10 mouse cellular contexts compared by ENCODE assay signal in genomic region chr3:96413581-96414125, GRCm38 (mm10). TPM values are rescaled to one million over a fixed set of nuclear protein-coding genes. Genes with fewer than 3 reads are reported as not detected.
DNase-seq lines count a peak whose midpoint lies in the region; ATAC-seq lines count a peak whose summit lies in the region.
"Had no signal": no experiment of that assay in that cellular context is flagged by ENCODE, and none has a peak within 500 bp of the region (broad histone marks: within the 10 kb centered on the region; RNA-seq: fewer than 3 reads in every experiment).

No protein-coding gene starts in this region.

- H3K4me1 ChIP-seq in neural tube, embryonic 11.5 days (ENCODE audit: control insufficient read depth, insufficient read depth, low read length): peaks cover 2% of the 10 kb centered on the region; the same call in 1 of the 2 replicates
- peaks cover 8% of the 10 kb centered on the region; the same call in 1 of the 2 replicates for H3K4me1 ChIP-seq in embryonic facial prominence, embryonic 15.5 days
- no peaks in the 10 kb centered on the region; the same call in 1 of the 2 replicates for H3K4me1 ChIP-seq in limb, embryonic 11.5 days (ENCODE audit: control insufficient read depth, insufficient read depth, low read length)
- no peaks in the 10 kb centered on the region for H3K4me1 ChIP-seq in stomach, embryonic 14.5 days (ENCODE audit: control insufficient read depth, insufficient read depth, low read length)

- H3K4me2 ChIP-seq in neural tube, embryonic 11.5 days (ENCODE audit: low read depth): peak overlapping the region; percentile 66
- H3K4me2 ChIP-seq in embryonic facial prominence, embryonic 15.5 days (replicated peaks): peak overlapping the region; percentile 79
- peak overlapping the region; percentile 59; the same call in 1 of the 2 replicates for H3K4me2 ChIP-seq in limb, embryonic 11.5 days (ENCODE audit: low read depth, severe bottlenecking)
- peak overlapping the region; percentile 82 for H3K4me2 ChIP-seq in stomach, embryonic 14.5 days (replicated peaks; ENCODE audit: low read depth, low read length)

- DNase-seq in neural tube, embryonic 11.5 days (ENCODE audit: low spot score): no peak
- DNase-seq in neural tube, embryonic 10.5 days (ENCODE audit: extremely low spot score, low spot score): no peak
- DNase-seq in limb, embryonic 11.5 days (ENCODE audit: low spot score): no peak
- DNase-seq in adrenal gland, postnatal 25 days: no peak
- no peak for DNase-seq in right cerebral cortex, adult 18-20 months
- DNase-seq: heart, postnatal 14 days had no signal

- no peaks in the 10 kb centered on the region for H3K9me3 ChIP-seq in neural tube, embryonic 11.5 days (ENCODE audit: control insufficient read depth, low read length)
- H3K9me3 ChIP-seq in embryonic facial prominence, embryonic 15.5 days (replicated peaks): no peaks in the 10 kb centered on the region
- H3K9me3 ChIP-seq in limb, embryonic 11.5 days (ENCODE audit: control insufficient read depth, low read length): no peaks in the 10 kb centered on the region
- no peaks in the 10 kb centered on the region for H3K9me3 ChIP-seq in stomach, embryonic 14.5 days (ENCODE audit: control insufficient read depth, low read depth, low read length)

- peak overlapping the region; percentile 69 for H3K4me3 ChIP-seq in neural tube, embryonic 11.5 days (ENCODE audit: low read depth, low read length)
- H3K4me3 ChIP-seq in embryonic facial prominence, embryonic 15.5 days (replicated peaks): peak overlapping the region; percentile 65
- H3K4me3 ChIP-seq in limb, embryonic 11.5 days (ENCODE audit: low read depth, low read length): peak overlapping the region; percentile 63
- H3K4me3 ChIP-seq in stomach, embryonic 14.5 days (ENCODE audit: low read depth, low read length): peak overlapping the region; percentile 65

- no peak overlapping the region for H3K27ac ChIP-seq in neural tube, embryonic 11.5 days (ENCODE audit: low read depth, low read length)
- H3K27ac ChIP-seq in embryonic facial prominence, embryonic 15.5 days (replicated peaks): no peak overlapping the region
- H3K27ac ChIP-seq in limb, embryonic 11.5 days (replicated peaks; ENCODE audit: low read depth, low read length): no peak overlapping the region
- H3K27ac ChIP-seq in stomach, embryonic 14.5 days (ENCODE audit: low read length): no peak overlapping the region

- no peaks in the 10 kb centered on the region for H3K36me3 ChIP-seq in neural tube, embryonic 11.5 days (ENCODE audit: control insufficient read depth, insufficient read depth, low read length)
- H3K36me3 ChIP-seq in embryonic facial prominence, embryonic 15.5 days: no peaks in the 10 kb centered on the region
- no peaks in the 10 kb centered on the region for H3K36me3 ChIP-seq in limb, embryonic 11.5 days (ENCODE audit: control insufficient read depth, insufficient read depth, low read length)
- no peaks in the 10 kb centered on the region for H3K36me3 ChIP-seq in stomach, embryonic 14.5 days (ENCODE audit: control insufficient read depth, insufficient read depth, low read length)

- peaks cover 19% of the 10 kb centered on the region for H3K27me3 ChIP-seq in neural tube, embryonic 11.5 days (ENCODE audit: control insufficient read depth, insufficient read depth, low read length)
- H3K27me3 ChIP-seq in embryonic facial prominence, embryonic 15.5 days: peaks cover 21% of the 10 kb centered on the region
- peaks cover 10% of the 10 kb centered on the region; the same call in 1 of the 2 replicates for H3K27me3 ChIP-seq in limb, embryonic 11.5 days (ENCODE audit: control insufficient read depth, insufficient read depth, low read length)
- peaks cover 13% of the 10 kb centered on the region; the same call in 1 of the 2 replicates for H3K27me3 ChIP-seq in stomach, embryonic 14.5 days (ENCODE audit: control insufficient read depth, insufficient read depth, low read length)

- ATAC-seq in neural tube, embryonic 11.5 days (ENCODE audit: insufficient read depth, low FRiP score, low TSS enrichment): no peak
- no peak for ATAC-seq in embryonic facial prominence, embryonic 15.5 days (ENCODE audit: insufficient number of reproducible peaks, low FRiP score, low TSS enrichment, low read depth)
- no peak for ATAC-seq in limb, embryonic 11.5 days (ENCODE audit: insufficient number of reproducible peaks, low FRiP score, low TSS enrichment, low read depth)
- ATAC-seq in stomach, embryonic 14.5 days (ENCODE audit: insufficient number of reproducible peaks, insufficient read depth, low FRiP score, low read depth): no peak
- no peak for ATAC-seq in granulocyte monocyte progenitor cell, adult 5-6 weeks (replicated peaks; ENCODE audit: poor library complexity, severe bottlenecking)

- H3K9ac ChIP-seq in neural tube, embryonic 11.5 days (ENCODE audit: low read length): peak overlapping the region; percentile 99
- no peak overlapping the region for H3K9ac ChIP-seq in embryonic facial prominence, embryonic 15.5 days
- no peak overlapping the region; the same call in 1 of the 2 replicates for H3K9ac ChIP-seq in limb, embryonic 11.5 days (ENCODE audit: low read length)
- H3K9ac ChIP-seq in stomach, embryonic 14.5 days (replicated peaks; ENCODE audit: low read depth, low read length): no peak overlapping the region

- 48% methylated on average over 9 of the region's 9 CpGs for WGBS in neural tube, embryonic 11.5 days
- WGBS in embryonic facial prominence, embryonic 15.5 days: 52% methylated on average over 9 of the region's 9 CpGs
- 54% methylated on average over 9 of the region's 9 CpGs for WGBS in limb, embryonic 11.5 days
- 60% methylated on average over 9 of the region's 9 CpGs for WGBS in stomach, embryonic 14.5 days

RNA-seq across cellular contexts. Expression of gene BC107364, which starts 38.5 kb away (rescaled TPM):
- not detected in 2 replicates for polyA plus RNA-seq in neural tube, embryonic 11.5 days (2014; fragmentation: Nextera tagmentation; extraction: Ambion mirVana)
- polyA plus RNA-seq in embryonic facial prominence, embryonic 15.5 days (2015; fragmentation: Nextera tagmentation; extraction: Ambion mirVana): 0.31 TPM in 1 of 2 replicates, not detected in the other
- polyA plus RNA-seq in limb, embryonic 11.5 days (2014; fragmentation: Nextera tagmentation; extraction: Ambion mirVana): not detected in 2 replicates
- polyA plus RNA-seq in stomach, embryonic 14.5 days (2014; fragmentation: Nextera tagmentation; extraction: Ambion mirVana): not detected in 2 replicates
- total RNA-seq in adrenal gland, postnatal 25 days (2021): not detected in 2 replicates
- total RNA-seq in granulocyte monocyte progenitor cell, adult 5-6 weeks (2014; fragmentation: Nextera tagmentation): not detected in 2 replicates
- not detected in 2 replicates for total RNA-seq in granulocyte monocyte progenitor cell, adult 5-6 weeks (2017)
- total RNA-seq: heart, postnatal 14 days had no signal
- polyA plus RNA-seq: brain, embryonic 14.5 days had no signal
